Mouse (Mus musculus) liver, postnatal 0 days (tissue): ENCODE results near the gene Sgk1.

Experiments used
- CTCF ChIP-seq: sonication (generic); IDR thresholded peaks from 2 replicates; pipeline ENCODE4 v1.5.1; 2016; ENCODE audit warnings: antibody characterized with exemption, low read depth
- EP300 ChIP-seq: IDR thresholded peaks from 2 replicates; pipeline ENCODE4 v1.6.1; 2016; ENCODE audit warnings: antibody characterized with exemption, low read depth, mild to moderate bottlenecking

DNA sequence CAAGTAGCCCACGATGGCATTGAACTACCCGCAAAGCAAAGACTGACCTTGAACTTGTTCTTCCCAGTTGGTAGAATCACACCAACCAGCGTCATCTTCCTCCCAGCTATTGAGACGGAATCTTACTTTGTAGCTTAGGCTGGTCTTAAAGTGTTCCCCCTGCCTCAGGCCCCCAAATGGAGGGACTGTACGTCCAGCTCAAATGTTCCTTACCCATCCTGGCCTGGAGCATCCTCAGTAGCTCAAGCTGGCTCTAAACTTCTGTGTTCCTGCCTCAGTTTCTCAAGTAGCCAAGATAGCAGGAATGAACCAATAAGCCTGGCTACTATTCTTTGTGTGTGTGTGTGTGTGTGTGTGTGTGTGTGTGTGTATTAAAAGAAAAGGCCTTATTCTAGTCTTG lies 45.0 kb downstream of the Sgk1 start:
- TF ChIP-seq EP300 (no peak), CTCF (no peak)
